Mouse (Mus musculus) adrenal gland, adult (tissue): Measurements from ENCODE around the gene Gm21586.
"Not testable (repeated sequence)": the region's sequence is repeated elsewhere in the genome, so short reads cannot be mapped to it uniquely, and the experiment has no call there.

Experiments used
- DNase-seq, 2 experiments: peaks; one replicate each; pipeline ENCODE4 v3.0.0; 2022 to 2023; ENCODE audit warnings: low spot score in 1 of 2; ENCODE audit not compliant: inconsistent age in 2 of 2

The Gm21586 gene

GRCm38 (mm10) chr4:42439078-42439477 is at the start of gene Gm21586:
Gene Gm21586, plus strand, starts transcription at chr4:42439378.
- DNase-seq, result not testable (repeated sequence)

DNA sequence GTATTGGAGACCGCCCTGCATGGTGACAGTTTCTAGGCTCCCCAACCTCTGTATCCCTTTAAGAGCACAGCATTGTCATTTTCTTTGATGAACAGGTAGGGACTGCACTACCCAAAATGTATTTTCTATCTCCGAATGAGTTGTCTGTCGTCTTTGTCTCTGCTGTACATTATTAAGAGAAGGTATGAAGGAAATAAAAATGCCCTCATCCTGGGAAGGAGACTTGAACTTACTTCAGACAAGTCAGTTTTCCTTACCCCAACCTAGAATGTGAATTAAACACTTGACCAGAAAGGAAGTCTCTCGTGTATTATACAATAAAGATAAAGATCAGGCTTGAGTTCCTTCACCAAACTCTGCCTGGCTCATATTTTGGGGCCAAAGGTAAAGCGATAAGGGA is 27.3 kb downstream of the Gm21586 start, which contains the start of gene Gm2163:
Gm2163 (plus strand) TSS at position 301 of the 400 bp plus-strand sequence.
- not testable (repeated sequence) for DNase-seq
